Mouse (Mus musculus) liver, embryonic 14.5 days (tissue): ENCODE data around the gene Gkap1.

Experiments
- CTCF ChIP-seq: IDR thresholded peaks from 2 replicates; pipeline ENCODE4 v1.5.1; 2016; ENCODE audit warnings: antibody characterized with exemption, low read depth, control low read depth
- EP300 ChIP-seq: IDR thresholded peaks from 2 replicates; pipeline ENCODE4 v1.6.1; 2016; ENCODE audit warnings: antibody characterized with exemption, low read depth

GRCm38 (mm10) chr13:58281936-58282335 is 6.4 kb upstream of the Gkap1 start:
- TF ChIP-seq CTCF (no peak), EP300 (no peak)
